Mouse (Mus musculus): ENCODE measurements around the gene Hcn1. TPM values are rescaled to one million over a fixed set of nuclear protein-coding genes. Genes with fewer than 3 reads are reported as not detected.

Hcn1 gene
- polyA plus RNA-seq, 2 experiments: under 0.01 TPM; not detected in 1

DNA sequence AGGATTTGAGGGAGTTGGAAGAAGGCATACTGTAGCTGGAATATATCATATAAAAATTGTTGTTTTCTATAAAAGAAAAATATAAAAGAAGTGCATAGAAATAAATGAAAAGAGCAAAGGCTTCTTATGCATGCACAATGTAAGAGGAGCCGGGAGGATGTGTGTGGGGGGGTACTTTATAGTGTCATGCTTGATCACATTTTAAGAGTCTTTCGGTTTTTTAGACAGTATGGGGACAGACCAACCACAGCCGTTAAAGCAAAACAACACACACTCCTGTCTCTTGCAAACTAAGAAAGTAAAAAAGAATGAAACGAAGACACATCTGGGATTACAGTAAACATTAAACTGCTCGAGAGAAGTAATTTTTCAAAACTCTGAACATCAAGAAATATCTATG, 290.0 kb downstream of the Hcn1 start:
- Histone ChIP-seq H3K4me2 (ENCODE audit: low read depth) (no peak overlapping the region), H3K4me1 (replicated peaks; ENCODE audit: control insufficient read depth in 2 of 2, insufficient read depth in 2 of 2, low read length in 1 of 2) (no peaks in the 10 kb centered on the region), H3K9ac (replicated peaks) (no peak overlapping the region), H3K27me3 (ENCODE audit: control insufficient read depth, insufficient read depth, low read length) (no peaks in the 10 kb centered on the region), H3K4me3 (ENCODE audit: insufficient read depth in 1 of 2, low read depth in 2 of 2, low read length in 2 of 2) (no peak overlapping the region), H3K27ac (no peak overlapping the region), H3K36me3 (replicated peaks; ENCODE audit: control insufficient read depth, insufficient read depth, low read depth) (no peaks in the 10 kb centered on the region), H3K9me3 (ENCODE audit: control insufficient read depth, low read length) (no peaks in the 10 kb centered on the region)
- DNase-seq (ENCODE audit: low read depth in 3 of 3, low spot score in 3 of 3) (no peak), ATAC-seq (ENCODE audit: insufficient read depth) (no peak)
- TF ChIP-seq CTCF (IDR thresholded peaks at IDR 0.05; ENCODE audit: low read depth) (no peak), EP300 (IDR thresholded peaks at IDR 0.05; ENCODE audit: low read depth) (no peak)
- WGBS (ENCODE audit: insufficient replicate concordance): 61% methylated on average over 5 of the region's 5 CpGs

DNA sequence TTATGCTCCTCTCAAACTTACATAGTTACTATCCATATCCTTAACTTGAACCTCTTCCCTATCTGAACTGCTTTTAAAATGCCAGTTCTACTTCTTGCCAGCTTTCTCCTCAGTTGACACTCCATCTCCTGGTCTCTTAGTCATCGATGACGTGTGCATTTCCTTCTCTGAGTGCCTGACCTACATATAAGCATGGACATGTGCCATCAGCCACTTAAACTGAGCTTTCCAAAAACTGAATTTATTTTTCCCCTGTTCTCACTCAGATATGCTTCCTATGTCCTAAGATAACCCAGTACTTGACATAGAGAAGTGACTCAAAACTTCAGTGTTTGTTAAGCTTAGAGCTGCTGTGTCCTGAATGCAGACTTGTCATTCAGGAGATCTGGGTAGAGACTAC, 295.9 kb downstream of the Hcn1 start:
- Histone ChIP-seq H3K27ac (no peak overlapping the region), H3K4me3 (ENCODE audit: insufficient read depth in 1 of 2, low read depth in 2 of 2, low read length in 2 of 2) (no peak overlapping the region), H3K9me3 (ENCODE audit: control insufficient read depth, low read length) (no peaks in the 10 kb centered on the region), H3K4me1 (replicated peaks; ENCODE audit: control insufficient read depth in 2 of 2, insufficient read depth in 2 of 2, low read length in 1 of 2) (no peaks in the 10 kb centered on the region), H3K9ac (replicated peaks) (no peak overlapping the region), H3K27me3 (ENCODE audit: control insufficient read depth, insufficient read depth, low read length) (no peaks in the 10 kb centered on the region), H3K36me3 (replicated peaks; ENCODE audit: control insufficient read depth, insufficient read depth, low read depth) (no peaks in the 10 kb centered on the region), H3K4me2 (ENCODE audit: low read depth) (no peak overlapping the region)
- DNase-seq (ENCODE audit: low read depth in 3 of 3, low spot score in 3 of 3) (no peak), ATAC-seq (ENCODE audit: insufficient read depth) (no peak)
- TF ChIP-seq CTCF (IDR thresholded peaks at IDR 0.05; ENCODE audit: low read depth) (no peak), EP300 (IDR thresholded peaks at IDR 0.05; ENCODE audit: low read depth) (no peak)
- 33% methylated on average over 2 of the region's 2 CpGs for WGBS (ENCODE audit: insufficient replicate concordance)

GRCm38 (mm10) chr13:117907801-117908200, 305.7 kb downstream of the Hcn1 start:
- Histone ChIP-seq H3K4me2 (ENCODE audit: low read depth) (no peak overlapping the region), H3K4me1 (replicated peaks; ENCODE audit: control insufficient read depth in 2 of 2, insufficient read depth in 2 of 2, low read length in 1 of 2) (no peaks in the 10 kb centered on the region), H3K9ac (replicated peaks) (no peak overlapping the region), H3K27me3 (ENCODE audit: control insufficient read depth, insufficient read depth, low read length) (no peaks in the 10 kb centered on the region), H3K9me3 (ENCODE audit: control insufficient read depth, low read length) (no peaks in the 10 kb centered on the region), H3K4me3 (ENCODE audit: insufficient read depth in 1 of 2, low read depth in 2 of 2, low read length in 2 of 2) (no peak overlapping the region), H3K36me3 (replicated peaks; ENCODE audit: control insufficient read depth, insufficient read depth, low read depth) (no peaks in the 10 kb centered on the region), H3K27ac (no peak overlapping the region)
- ATAC-seq (ENCODE audit: insufficient read depth) (no peak), DNase-seq (ENCODE audit: low read depth in 3 of 3, low spot score in 3 of 3) (no peak)
- 77% methylated on average over 3 of the region's 3 CpGs for WGBS (ENCODE audit: insufficient replicate concordance)
- TF ChIP-seq CTCF (IDR thresholded peaks at IDR 0.05; ENCODE audit: low read depth) (no peak), EP300 (IDR thresholded peaks at IDR 0.05; ENCODE audit: low read depth) (no peak)

DNA sequence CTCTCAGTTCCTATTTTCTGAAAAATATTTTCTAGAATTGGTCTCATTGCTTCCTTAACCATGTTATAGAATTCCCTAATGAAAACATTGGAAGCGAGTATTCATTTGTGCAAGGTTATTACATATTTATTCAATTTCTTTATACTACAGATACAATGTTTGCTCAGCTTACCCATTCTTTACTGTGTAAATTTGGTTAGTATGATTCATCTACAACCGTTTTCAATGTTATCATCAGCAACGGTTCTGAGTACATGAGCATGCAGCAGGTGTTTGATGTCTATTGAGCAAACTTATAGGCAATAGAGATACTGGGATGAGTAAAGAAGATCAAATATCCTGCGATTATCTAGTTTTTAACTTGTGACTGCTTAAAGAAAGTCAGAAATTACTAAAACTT, 327.6 kb downstream of the Hcn1 start:
- no peaks in the 10 kb centered on the region for H3K27me3 ChIP-seq (ENCODE audit: control insufficient read depth, insufficient read depth, low read length)
- ATAC-seq (ENCODE audit: insufficient read depth) (no peak), DNase-seq (ENCODE audit: low read depth in 3 of 3, low spot score in 3 of 3) (no peak)
- no peaks in the 10 kb centered on the region for H3K36me3 ChIP-seq (replicated peaks; ENCODE audit: control insufficient read depth, insufficient read depth, low read depth)
- no peak overlapping the region for H3K27ac ChIP-seq
- no peak overlapping the region for H3K4me2 ChIP-seq (ENCODE audit: low read depth)
- H3K4me3 ChIP-seq (ENCODE audit: insufficient read depth in 1 of 2, low read depth in 2 of 2, low read length in 2 of 2): no peak overlapping the region
- 53% methylated on average over 4 of the region's 4 CpGs for WGBS (ENCODE audit: insufficient replicate concordance)
- TF ChIP-seq CTCF (IDR thresholded peaks at IDR 0.05; ENCODE audit: low read depth) (no peak), EP300 (IDR thresholded peaks at IDR 0.05; ENCODE audit: low read depth) (no peak)
- no peaks in the 10 kb centered on the region for H3K4me1 ChIP-seq (replicated peaks; ENCODE audit: control insufficient read depth in 2 of 2, insufficient read depth in 2 of 2, low read length in 1 of 2)
- no peak overlapping the region for H3K9ac ChIP-seq (replicated peaks)
- no peaks in the 10 kb centered on the region for H3K9me3 ChIP-seq (ENCODE audit: control insufficient read depth, low read length)

DNA sequence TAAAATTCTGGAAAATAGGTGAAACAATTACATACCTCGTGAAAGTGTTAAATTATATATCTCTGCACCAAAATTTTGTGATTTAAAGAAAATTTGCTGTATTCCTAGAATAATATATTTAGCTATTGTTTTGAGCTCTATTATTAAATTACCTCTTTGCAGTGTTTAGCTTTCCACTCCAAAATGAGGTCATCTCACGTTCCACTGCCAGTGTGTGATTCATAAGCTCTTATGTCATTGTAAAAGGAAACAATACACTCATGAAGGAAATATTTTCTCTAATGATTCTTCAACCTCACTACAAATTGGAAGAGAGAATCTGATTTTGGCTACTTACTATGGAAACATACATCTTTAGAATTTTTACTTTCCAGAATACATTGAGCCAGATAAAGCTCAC, 329.6 kb downstream of the Hcn1 start:
- no peaks in the 10 kb centered on the region for H3K27me3 ChIP-seq (ENCODE audit: control insufficient read depth, insufficient read depth, low read length)
- H3K4me3 ChIP-seq (ENCODE audit: insufficient read depth in 1 of 2, low read depth in 2 of 2, low read length in 2 of 2): no peak overlapping the region
- WGBS (ENCODE audit: insufficient replicate concordance): 54% methylated on average over 2 of the region's 2 CpGs
- H3K36me3 ChIP-seq (replicated peaks; ENCODE audit: control insufficient read depth, insufficient read depth, low read depth): no peaks in the 10 kb centered on the region
- H3K4me1 ChIP-seq (replicated peaks; ENCODE audit: control insufficient read depth in 2 of 2, insufficient read depth in 2 of 2, low read length in 1 of 2): no peaks in the 10 kb centered on the region
- no peaks in the 10 kb centered on the region for H3K9me3 ChIP-seq (ENCODE audit: control insufficient read depth, low read length)
- TF ChIP-seq CTCF (IDR thresholded peaks at IDR 0.05; ENCODE audit: low read depth) (no peak), EP300 (IDR thresholded peaks at IDR 0.05; ENCODE audit: low read depth) (no peak)
- DNase-seq (ENCODE audit: low read depth in 3 of 3, low spot score in 3 of 3) (no peak), ATAC-seq (ENCODE audit: insufficient read depth) (no peak)
- no peak overlapping the region for H3K9ac ChIP-seq (replicated peaks)
- H3K4me2 ChIP-seq (ENCODE audit: low read depth): no peak overlapping the region
- H3K27ac ChIP-seq: no peak overlapping the region
